Mouse (Mus musculus) neutrophil, adult 83 days (primary cell): ENCODE data around the gene Olfr263. TPM values are rescaled to one million over a fixed set of nuclear protein-coding genes. Genes with fewer than 3 reads are reported as not detected.

Source experiments
- total RNA-seq, 2 experiments: library from RNA; stranded (reverse); gene quantifications; one replicate each; pipeline ENCODE4 v1.2.4; 2023

The Olfr263 gene
- not detected for total RNA-seq

DNA sequence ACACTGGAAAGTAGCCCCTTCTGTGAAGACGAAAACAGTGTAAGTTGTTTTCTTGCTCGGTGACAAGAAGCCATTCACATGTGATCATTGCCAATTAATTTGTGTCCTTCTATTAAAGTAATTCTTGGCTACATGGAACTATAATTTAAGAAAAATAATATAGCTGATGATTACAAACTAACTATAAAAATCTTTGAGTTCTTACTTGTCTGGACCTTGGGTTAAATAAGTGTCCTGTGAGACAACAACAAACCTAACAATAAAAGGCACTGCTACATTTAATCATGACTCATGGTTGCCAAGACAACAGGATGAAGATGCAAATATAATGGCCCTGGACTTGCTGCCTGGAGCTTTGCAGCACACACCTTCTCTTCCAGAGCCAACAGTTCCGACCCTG is at the start of gene Olfr263:
TSS of gene Olfr263 (plus strand) at position 301 of the 400 bp plus-strand sequence.

DNA sequence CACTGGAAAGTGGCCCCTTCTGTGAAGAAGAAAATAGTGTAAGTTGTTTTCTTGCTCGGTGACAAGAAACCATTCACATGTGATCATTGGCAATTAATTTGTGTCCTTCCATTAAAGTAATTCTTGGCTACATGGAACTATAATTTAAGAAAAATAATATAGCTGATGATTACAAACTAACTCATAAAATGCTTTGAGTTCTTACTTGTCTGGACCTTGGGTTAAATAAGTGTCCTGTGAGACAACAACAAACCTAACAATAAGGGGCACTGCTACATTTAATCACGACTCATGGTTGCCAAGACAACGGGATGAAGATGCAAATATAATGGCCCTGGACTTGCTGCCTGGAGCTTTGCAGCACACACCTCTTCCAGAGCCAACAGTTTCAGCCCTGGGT is 18.3 kb upstream of the Olfr263 start, which contains the start of gene Olfr1369-ps1:
TSS of gene Olfr1369-ps1 (plus strand) at position 301 of the 400 bp plus-strand sequence.

GRCm38 (mm10) chr13:21145767-21146166 is 16.3 kb downstream of the Olfr263 start, which contains the start of gene Olfr1368:
Gene Olfr1368, minus strand, starts transcription at chr13:21145867.

GRCm38 (mm10) chr13:21179367-21179723 is 49.9 kb downstream of the Olfr263 start, which contains the start of gene Trim27:
Gene Trim27, plus strand, starts transcription at chr13:21179445.

Other genes starting within 250 kb of the Olfr263 start
- not detected for gene Olfr1370, start 54.7 kb upstream of the Olfr263 start, total RNA-seq
- gene Olfr1369-ps1, start 18.2 kb upstream of the Olfr263 start, total RNA-seq, result not detected
- not detected for gene Olfr1368, start 16.2 kb downstream of the Olfr263 start, total RNA-seq
- gene Trim27, start 49.8 kb downstream of the Olfr263 start, total RNA-seq, result 10 to 100 TPM; 48.2 to 51.2 TPM
- gene Gpx5, start 163.1 kb downstream of the Olfr263 start, total RNA-seq, result not detected
- not detected for gene Gpx6, start 182.5 kb downstream of the Olfr263 start, total RNA-seq
- not detected for gene Olfr1367, start 217.3 kb downstream of the Olfr263 start, total RNA-seq
- gene Zscan12, start 233.2 kb downstream of the Olfr263 start, total RNA-seq, result 1 to 10 TPM; 2.3 to 2.9 TPM